Mouse (Mus musculus) cerebellum, adult (tissue): ENCODE measurements at regions not wholly inside any gene's neighbourhood (a gene's known extent, or its start where the extent isn't known, plus 50 kb on each side); places are given as distances from the start of the nearest gene placed in this dataset.

Experiments used
- ATAC-seq: cut with Nextera tagmentation; 2 replicates; pipeline ENCODE4 v1.9.2; 2017; ENCODE audit warnings: mild to moderate bottlenecking, moderate library complexity, mixed read lengths; ENCODE audit not compliant: insufficient number of reproducible peaks, low FRiP score, low TSS enrichment

DNA sequence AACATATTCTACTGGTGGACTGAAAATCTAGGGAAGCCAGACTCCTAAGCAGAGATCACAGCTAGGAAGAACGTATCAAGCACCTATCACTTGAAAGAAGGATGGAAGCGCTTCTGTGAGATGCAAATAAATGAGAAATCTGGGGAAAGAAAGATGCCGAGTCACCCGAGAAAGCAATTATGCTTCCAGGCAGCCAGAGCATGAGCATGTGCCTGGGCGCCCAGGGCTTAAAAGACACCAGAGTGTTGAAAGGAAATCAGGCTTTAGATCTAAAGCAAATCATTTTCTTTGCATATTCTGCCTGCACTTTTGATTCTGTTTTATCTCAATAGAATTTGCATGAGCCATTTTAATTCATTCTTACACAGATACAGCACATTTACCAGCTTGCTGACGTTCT lies 466.5 kb upstream of the Dmac1 start:
- ATAC-seq = no peak

DNA sequence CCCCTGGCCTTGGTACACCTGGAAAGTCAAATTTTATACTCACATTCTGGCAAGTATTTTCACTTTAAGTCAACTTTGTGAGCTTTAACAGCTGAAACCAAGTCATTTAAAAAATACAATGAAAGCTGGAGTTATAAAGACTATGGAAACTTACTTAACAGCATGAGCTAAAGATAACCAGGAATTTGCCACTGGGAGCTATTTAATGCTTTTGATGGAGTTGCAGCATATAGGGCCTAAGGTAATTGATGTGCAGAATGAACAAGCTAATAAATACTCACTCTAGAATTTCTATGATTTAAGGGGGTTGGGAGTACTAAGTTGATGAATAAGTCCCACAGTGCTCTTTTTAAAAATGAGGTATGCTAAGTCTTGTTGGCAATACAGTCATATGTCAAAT lies 463.5 kb upstream of the Dmac1 start:
- ATAC-seq = no peak

DNA sequence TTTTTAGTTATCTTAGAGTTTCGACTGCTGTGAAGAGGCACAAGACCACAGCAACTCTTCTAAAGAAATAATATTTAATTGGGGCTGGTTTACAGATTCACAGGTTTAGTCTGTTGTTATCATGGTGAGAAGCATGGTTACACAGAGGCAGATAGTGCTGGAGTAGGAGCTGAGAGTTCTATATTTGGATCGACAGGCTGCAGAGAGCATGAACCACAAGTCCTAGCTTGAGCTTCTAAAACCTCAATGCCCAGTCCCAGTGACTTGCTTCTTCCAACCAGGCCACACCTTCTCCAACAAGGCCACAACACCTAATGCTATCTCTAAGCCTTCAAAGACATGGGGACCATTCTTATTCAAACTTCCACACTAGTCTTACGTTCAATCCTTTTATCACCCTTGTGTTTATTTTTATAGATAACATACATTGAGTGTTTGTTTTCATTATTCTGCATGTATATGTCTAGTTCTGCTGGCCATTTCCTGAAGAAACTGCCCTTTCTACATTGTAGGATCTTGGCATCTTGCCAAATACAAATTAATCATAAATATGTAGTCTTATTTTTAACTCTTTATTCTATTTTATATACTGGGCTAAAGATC lies 452.8 kb upstream of the Dmac1 start:
- ATAC-seq = no peak

DNA sequence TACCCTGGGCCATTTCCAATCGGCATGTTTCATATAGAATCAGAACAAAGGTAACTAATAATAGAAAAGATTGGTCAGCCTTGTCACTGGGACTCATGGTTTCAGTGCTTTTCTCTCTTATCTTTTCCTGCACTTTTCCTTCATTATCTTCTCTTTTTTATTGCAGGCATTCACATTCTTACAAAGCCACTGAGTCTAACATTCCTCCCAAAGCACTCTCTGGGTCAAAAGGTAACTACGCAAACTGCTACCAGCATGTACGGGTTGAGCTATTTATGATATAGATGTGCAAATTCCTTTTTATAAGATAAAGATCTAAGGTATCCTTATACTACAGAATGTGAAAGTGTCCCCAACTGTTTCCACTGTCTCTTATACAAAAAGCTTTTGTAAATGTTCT lies 436.5 kb upstream of the Dmac1 start:
- ATAC-seq = no peak

DNA sequence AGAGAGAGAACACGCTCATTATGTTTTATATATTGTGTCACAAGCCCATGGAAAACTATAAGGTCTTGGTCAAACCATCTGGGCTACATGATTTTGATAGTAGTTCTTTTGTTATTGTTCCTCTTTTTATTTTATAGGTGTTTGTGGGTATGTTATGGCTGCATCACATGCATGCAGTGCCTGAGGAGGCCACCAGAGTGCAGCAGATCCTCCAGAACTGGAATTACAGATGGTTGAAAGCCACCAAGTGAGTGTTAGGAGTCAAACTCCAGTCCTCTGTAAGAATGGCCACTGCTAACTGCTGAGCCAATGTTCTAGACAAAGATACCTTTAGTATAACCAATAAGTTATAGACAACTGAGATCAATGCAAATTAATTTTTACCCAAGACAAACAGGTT lies 435.9 kb upstream of the Dmac1 start:
- ATAC-seq = no peak

DNA sequence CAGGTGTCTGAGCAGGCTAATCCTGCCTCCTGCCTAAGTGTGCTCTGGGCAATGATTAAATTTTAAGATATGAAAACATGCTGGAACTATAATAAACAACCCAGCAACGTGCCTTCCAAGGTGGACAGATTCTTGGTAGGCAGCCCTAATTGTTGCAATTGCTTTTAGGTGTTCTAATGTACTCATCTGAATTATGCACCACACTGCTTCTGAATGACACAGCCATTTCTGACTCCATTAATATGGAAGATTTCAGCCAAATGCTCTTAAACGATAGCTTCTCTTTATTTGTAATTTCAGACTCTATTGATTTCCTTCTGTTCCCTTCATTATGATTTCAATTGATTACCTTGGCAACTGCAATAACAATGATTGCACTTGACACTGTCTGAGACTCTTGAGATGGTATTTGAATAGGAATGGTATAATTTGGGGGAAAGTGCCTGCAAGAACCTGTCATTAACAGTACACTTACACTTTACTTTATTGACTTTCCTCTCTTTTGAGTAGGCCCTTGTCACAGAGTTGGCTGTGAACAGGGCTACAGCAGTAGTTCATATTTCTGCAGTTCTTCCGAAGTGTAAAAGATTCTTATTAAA lies 422.8 kb upstream of the Dmac1 start:
- ATAC-seq = no peak

DNA sequence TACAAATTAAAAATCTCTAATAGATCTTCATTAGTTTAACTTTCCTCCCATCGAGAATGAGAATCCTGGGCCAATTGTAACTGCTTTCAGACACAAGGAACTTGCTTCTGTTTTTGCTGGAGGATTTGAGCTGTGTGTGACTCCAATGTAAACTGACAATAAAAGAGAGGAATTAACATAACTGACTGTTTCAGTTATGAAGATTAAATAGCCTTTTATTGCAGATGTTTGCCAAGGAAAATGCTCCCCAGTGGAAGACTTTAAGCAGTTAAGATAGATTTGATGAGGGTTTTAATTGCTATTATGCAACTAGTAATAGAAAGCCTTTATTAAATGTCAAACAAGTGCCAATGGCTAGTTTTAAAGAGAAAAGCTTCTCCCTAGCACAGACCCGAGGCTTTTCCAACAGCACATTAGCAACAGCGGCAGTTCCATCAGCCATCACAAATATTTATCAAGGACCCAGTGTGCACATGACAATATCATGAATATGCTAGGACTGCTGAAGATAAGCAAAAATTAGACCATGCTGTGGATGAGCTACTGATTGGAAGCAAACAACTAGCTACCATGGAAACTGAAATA lies 398.6 kb upstream of the Dmac1 start:
- ATAC-seq = no peak

DNA sequence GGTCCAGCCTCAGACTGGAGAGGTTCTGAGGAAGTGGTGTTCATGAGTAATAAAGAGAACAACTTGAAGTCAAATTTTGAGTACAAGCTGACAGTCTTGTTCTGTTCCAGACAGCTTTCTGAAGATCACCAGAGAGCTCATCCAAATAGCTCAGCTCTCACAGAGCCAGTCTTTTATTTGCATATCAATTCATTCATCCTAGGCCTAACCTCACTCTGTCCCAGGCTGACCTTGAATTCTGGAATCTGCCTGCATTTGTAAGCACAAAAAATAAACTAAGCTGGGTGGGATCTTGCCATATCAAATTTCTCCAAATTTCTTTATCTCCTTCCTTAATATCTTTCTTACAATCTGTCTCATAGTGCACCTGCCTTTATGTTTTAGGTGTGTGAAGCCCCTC lies 362.9 kb upstream of the Dmac1 start:
- ATAC-seq = no peak

DNA sequence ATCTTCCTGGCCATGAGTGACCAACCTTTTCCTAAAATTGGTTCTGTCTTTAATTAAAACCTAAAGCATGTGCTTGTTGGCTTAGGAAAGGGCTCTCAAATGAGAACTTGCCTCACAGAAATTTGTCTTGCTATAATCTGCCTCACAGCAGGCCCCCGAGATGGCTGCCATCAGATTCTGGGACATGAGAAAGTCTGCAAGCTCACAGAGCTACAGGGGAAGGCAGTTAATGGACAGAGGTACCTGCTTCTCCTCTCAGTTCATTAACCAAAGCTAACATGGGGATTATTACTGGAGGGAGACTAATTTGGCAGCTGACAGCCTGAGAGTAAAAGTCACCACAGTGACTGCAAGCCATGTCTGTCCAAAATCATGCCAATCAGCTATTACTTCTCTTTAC lies 358.5 kb upstream of the Dmac1 start:
- peak; percentile 36; the same call in 1 of the 2 replicates for ATAC-seq

DNA sequence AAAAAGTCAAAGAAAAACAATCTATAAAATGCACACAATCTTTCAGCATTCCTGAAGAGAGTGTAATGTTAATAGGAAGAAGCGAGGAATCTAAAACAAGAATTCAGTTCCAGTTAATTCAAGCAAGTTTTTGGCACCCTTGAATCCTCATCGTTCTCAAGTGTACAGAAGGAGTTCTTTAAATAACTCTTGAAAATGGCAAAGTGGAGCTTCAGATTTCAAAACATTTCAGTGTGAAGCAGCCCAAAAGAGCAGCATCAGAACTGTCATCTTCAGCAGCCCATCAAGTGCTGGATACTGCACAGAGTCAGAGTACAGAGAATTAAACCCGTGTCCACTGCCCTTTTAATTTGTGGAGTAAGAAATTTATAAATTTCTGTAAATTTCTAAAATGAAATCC lies 311.8 kb upstream of the Dmac1 start:
- no peak for ATAC-seq

DNA sequence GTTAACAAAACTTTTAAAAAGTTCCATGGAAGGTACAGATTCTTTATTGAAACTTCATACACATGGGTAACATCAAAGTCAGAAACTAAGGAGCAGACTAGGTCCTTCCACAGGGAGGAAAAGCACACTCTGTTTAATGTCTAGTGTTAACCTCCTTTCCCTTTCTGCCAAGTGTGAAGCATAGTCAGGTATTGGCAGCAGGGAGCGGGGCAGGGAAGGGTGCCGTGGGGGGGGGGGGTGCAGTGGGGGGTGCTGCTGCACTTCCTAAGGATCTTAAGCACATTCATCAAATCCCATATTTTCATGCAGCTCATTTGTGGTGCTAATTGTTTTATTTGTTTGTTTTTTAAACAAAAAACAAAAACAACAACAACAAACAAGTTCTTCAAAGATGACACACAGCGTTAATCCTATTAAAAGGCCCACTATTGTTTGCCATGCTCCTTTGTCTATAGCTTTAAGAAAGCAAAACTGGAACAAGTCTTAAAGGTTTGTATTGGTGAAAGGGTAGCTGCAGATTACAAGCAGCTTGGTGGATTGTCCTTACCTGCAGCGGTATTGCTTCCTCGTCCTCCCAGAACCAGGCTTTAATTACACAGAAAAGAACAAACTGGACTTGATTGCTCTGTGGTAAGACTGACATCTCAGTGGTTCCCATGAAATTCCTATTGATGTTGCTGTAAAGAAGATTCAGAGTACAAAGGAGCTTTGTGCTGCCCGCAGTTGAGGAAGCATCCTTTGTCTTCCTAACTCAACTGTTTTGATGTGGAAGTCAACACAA lies 310.2 kb upstream of the Dmac1 start:
- ATAC-seq = no peak

DNA sequence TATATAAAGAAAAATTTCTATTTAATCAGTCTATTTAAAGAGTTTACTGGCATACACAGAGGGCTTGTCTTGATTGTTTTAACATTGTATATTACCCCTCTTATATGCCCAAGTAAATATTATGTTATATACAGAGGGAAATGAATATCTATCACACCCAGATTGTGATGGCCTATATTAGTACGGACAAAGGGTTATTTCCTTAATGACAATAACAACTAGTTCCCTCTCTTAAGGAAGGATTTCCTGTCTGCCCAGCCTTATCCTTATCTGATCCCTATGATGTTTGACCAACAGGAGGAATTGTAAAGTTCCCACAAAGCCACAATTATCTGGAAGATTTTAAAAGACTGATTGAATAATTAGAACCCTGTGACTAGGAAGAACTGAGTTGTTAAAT lies 301.8 kb upstream of the Dmac1 start:
- ATAC-seq = no peak

DNA sequence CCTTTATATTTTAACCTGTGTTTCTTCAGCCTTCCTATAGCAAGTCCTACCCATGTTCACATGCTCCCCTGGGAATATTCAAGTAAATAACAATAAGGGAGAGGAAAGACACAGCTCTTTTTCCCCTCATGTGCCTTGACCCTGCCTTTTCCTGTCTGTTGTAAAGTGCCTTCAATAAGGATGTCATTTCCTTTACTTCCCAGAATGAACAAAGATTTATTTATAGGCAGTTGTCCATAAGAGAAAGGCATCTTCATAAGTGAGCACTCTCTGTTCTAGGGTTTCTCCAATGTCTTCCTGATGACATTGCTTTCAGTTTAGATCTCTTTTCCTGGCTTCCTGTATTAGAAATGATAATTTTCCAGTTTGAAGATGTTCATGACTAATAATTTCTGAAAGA lies 294.5 kb upstream of the Dmac1 start:
- ATAC-seq = no peak

DNA sequence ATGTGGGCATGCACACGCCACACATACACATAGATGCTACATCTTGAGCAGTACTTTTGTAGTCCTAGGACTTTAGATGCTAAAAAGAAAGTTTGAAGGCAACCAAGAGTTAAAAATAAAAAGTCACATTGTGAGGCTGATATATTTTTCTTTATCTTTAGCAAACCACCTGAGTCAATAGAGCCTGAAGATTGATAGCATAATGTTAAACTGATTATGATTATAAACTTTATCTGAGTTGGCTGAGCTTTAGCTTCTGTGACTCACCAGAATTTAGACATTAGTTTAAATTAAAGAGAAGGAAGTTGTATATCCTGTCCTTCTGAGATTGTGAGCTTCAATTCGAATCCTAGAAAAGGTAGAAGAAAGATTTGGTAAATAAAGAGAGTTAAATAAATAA lies 289.5 kb upstream of the Dmac1 start:
- ATAC-seq = no peak

DNA sequence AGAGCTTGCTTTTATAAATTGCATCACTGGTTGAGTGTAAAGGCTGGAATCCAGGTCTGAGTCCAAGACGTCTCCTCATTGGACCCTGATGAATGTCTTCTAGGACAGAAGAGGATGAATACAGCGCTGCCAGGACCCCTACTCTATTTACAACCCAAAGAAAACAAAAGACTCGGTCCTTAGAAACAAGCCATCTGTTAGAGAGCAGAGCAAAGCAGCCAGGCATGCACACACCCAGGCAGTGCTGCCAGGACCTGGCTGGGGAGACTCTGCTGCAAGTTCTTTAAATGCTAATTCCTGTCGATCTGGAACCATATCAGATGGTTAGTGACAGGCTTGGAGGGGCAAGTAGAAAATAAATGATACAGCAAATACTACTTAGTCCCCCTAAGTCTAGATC lies 284.4 kb upstream of the Dmac1 start:
- peak; percentile 77; the same call in 1 of the 2 replicates for ATAC-seq

DNA sequence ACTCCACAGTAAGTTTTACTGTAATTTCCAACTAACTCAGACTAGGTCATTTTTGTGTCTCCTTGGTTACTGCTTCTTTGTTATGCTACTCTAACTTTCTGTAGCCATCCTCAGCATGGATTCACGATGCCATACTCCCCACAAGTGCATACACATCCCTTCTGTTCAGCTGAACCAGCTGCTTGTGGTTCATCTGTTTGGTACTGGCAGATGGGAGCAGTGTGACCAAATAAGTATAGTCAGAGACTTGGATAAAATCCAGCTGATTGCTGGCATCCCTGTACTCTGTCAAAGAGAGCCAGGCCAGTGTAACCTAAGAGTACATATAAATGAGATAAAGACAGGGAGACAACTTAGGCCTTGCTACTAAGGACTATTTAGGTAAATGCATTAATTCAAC lies 283.7 kb upstream of the Dmac1 start:
- ATAC-seq = peak; percentile 69

DNA sequence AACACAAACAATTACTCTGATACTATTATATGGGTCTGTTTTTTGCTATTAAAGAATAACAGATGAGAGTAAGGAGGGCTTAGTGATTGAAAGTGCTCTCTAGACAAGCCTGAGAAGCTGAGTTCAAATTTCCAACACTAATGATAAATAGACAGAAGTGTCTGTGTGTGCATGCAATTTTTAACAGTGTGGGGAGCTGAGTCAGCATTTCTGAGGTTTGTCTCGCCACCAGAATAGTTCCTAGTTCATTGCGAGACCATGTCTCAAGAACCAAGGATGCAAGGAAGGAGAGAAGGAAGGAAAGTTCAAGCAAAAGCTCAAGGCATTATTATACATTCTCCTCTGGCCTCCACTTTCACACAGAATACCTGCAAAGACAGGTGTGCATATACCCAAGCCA lies 259.7 kb upstream of the Dmac1 start:
- no peak for ATAC-seq

DNA sequence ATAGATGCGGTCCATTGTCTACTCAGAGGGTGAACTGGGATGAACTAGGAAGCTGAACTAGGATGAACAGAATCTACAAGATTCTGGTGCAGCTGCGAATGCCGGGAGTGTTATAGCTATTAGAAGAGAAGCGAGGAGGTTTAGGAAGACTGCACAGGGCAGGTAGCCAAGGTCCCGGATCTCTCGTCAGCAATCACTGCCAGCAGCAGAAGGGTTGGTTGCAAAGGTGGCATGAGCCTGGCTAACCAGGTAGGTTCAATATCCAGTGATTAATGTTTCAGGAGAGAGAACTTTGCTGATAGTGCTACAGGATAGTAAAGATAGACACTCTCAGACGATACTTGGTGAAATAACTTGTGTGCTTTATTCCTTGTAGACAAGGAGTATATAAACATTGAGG lies 257.0 kb upstream of the Dmac1 start:
- ATAC-seq = peak; percentile 66

DNA sequence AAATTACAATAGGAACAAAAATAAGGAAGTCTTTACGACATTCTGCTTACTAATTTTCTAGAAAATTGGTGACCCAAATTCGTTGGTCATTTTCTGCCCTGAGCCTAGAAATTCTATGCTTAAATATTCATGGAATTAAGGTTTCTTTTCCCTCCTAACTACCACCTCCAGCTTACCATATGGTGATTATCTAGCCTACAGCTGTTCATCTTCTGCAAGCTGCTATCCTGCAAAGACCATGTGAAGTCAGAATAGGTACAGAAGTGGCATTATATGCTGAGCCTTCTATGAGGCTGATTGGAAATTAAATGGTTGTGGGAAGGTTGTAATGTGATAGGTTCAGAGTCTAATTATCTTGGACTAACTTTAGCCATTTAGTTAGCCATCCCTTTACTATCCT lies 251.5 kb upstream of the Dmac1 start:
- ATAC-seq = peak; percentile 81

DNA sequence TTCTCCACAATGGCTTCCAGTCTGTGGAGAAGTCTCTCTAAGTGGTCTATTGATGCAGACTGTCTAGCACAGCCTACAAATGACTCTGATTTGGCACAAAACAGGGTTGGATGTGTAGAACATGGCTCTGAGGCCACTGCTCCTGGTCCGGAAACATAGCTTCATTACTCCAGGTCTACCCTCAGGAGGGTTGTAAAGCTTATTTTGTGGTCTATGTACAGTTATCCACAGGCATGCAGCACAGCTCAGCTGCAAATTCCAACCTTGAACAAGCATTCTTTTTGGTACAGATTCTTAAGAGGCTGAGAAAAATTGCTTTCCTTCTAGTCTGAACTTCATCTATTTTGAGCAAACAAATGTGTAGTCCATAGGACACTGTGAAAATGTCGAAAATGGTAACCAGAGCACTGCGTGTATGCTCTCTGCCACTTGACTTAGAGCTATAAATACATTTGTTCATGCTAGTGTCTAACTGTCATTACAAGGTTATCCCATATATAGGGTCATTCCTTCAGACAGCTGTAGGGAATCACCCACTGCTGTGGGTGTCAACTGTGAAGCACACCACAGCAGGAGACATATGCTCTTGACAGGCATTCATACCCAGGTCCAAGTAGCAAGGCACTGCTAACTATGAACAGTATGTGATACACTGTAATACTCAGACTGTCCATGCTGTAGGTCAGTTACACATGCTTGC lies 239.5 kb upstream of the Dmac1 start:
- no peak for ATAC-seq
